Mouse (Mus musculus) kidney, adult 2 months (tissue): ENCODE results near the gene Gm21936.
"Not testable (repeated sequence)": the region's sequence is repeated elsewhere in the genome, so short reads cannot be mapped to it uniquely, and the experiment has no call there.

ENCODE experiments used
- CTCF ChIP-seq: fragments of 200-500 bp; conservative IDR thresholded peaks from 2 replicates; pipeline ENCODE4 v1.5.1; 2011; ENCODE audit warnings: low read depth, mild to moderate bottlenecking, control low read depth, low read length, moderate library complexity, mixed read lengths; ENCODE audit not compliant: insufficient read depth, insufficient read length
- POLR2A ChIP-seq: fragments of 200-500 bp; IDR thresholded peaks from one replicate; pipeline ENCODE4 v1.6.1; 2011; ENCODE audit warnings: low read depth, low read length, control low read depth

DNA sequence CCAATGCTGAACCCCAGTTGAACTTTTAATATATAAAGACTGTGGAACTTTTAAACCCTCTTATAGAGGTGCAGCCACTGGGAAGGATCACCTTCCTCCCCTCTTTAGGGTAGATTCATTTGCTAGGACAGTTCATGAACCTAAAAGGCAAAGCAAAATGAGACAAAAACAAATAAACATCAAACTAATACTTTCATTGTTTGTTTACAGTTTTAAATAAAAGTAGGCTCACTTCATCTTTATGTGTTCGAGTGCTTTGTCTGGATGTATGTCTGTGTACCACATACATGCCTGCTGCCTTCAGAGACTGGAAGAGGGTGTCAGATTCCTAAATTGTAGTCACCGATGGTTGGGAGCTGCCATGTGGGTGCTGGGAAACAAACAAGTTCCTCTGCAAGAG is 46.9 kb downstream of the Gm21936 start, which contains the start of gene Gm2001:
- TF ChIP-seq CTCF, POLR2A: not testable (repeated sequence)
